Mouse (Mus musculus) midbrain, embryonic 14.5 days (tissue): ENCODE measurements around the gene Eefsec. TPM values are rescaled to one million over a fixed set of nuclear protein-coding genes. Genes with fewer than 3 reads are reported as not detected.
A peak's percentile ranks its signal among the peaks of the same experiment; 100 is the strongest.

ENCODE experiments used
- ATAC-seq: fragments of 200-750 bp; cut with Nextera tagmentation; 2 replicates; pipeline ENCODE4 v1.8.0; 2017; ENCODE audit warnings: moderate number of reproducible peaks, moderate library complexity; ENCODE audit not compliant: low FRiP score, low TSS enrichment
- DNase-seq: peaks from one replicate; pipeline ENCODE4 v3.0.0-alpha.2; 2015
- H3K27ac ChIP-seq: fragments of 300-500 bp; sonication (generic); replicated peaks from 2 replicates; pipeline ENCODE4 v1.5.1; 2014; ENCODE audit warnings: mild to moderate bottlenecking, low read depth, low read length, moderate library complexity
- H3K27me3 ChIP-seq: fragments of 300-500 bp; sonication (generic); 2 replicates; pipeline ENCODE4 v1.6.1; 2014; ENCODE audit warnings: low read length, control low read depth, mixed read lengths; ENCODE audit not compliant: control insufficient read depth, insufficient read depth
- H3K36me3 ChIP-seq: fragments of 300-500 bp; sonication (generic); 2 replicates; pipeline ENCODE4 v1.6.1; 2014; ENCODE audit warnings: low read length, control low read depth; ENCODE audit not compliant: control insufficient read depth, insufficient read depth
- H3K4me1 ChIP-seq: fragments of 300-500 bp; sonication (generic); 2 replicates; pipeline ENCODE4 v1.6.1; 2014; ENCODE audit warnings: mild to moderate bottlenecking, antibody characterized with exemption, low read length, control low read depth; ENCODE audit not compliant: control insufficient read depth, insufficient read depth
- H3K4me2 ChIP-seq: fragments of 300-500 bp; sonication (generic); 2 replicates; pipeline ENCODE4 v1.6.1; 2014; ENCODE audit warnings: mild to moderate bottlenecking, low read length, moderate library complexity
- H3K4me3 ChIP-seq: fragments of 300-500 bp; sonication (generic); replicated peaks from 2 replicates; pipeline ENCODE4 v1.5.1; 2014; ENCODE audit warnings: low read depth, low read length
- H3K9ac ChIP-seq: fragments of 300-500 bp; sonication (generic); replicated peaks from 2 replicates; pipeline ENCODE4 v1.6.1; 2014; ENCODE audit warnings: mild to moderate bottlenecking, low read length, moderate library complexity
- H3K9me3 ChIP-seq: fragments of 300-500 bp; sonication (generic); 2 replicates; pipeline ENCODE4 v1.6.1; 2016; ENCODE audit warnings: low read length, control low read depth, mixed read lengths; ENCODE audit not compliant: control insufficient read depth
- WGBS: fragments of 180-500 bp; shearing (Covaris S2); extraction: QIAGEN DNeasy Blood & Tissue Kit; methylation state at CpG from one replicate; pipeline ENCODE4 v1.1.7; 2014; 5-methylcytosine and 5-hydroxymethylcytosine counted together
- polyA plus RNA-seq: library from polyadenylated mRNA; unstranded; fragments of >200 nt; fragmentation: Nextera tagmentation; extraction: Ambion mirVana; gene quantifications from 2 replicates; pipeline ENCODE4 v1.2.1, GENCODE M21; 2014

Eefsec gene
- polyA plus RNA-seq, 1 experiment from 2014 or later = 28.0 TPM

GRCm38 (mm10) chr6:88313937-88314336, 132.4 kb downstream of the Eefsec start:
- H3K4me2 ChIP-seq = no peak overlapping the region
- H3K9me3 ChIP-seq = no peaks in the 10 kb centered on the region
- DNase-seq = no peak
- no peak overlapping the region for H3K27ac ChIP-seq
- H3K4me1 ChIP-seq = no peaks in the 10 kb centered on the region
- H3K36me3 ChIP-seq = no peaks in the 10 kb centered on the region
- H3K27me3 ChIP-seq = no peaks in the 10 kb centered on the region
- H3K9ac ChIP-seq = no peak overlapping the region
- no peak overlapping the region for H3K4me3 ChIP-seq
- 61% methylated on average over 9 of the region's 9 CpGs for WGBS
- no peak for ATAC-seq

- ATAC-seq (no peak), DNase-seq (peak; percentile 31)
- Histone ChIP-seq H3K4me1 (no peaks in the 10 kb centered on the region), H3K9ac (no peak overlapping the region), H3K9me3 (no peaks in the 10 kb centered on the region), H3K4me2 (no peak overlapping the region), H3K4me3 (no peak overlapping the region), H3K27ac (no peak overlapping the region; the same call in none of the 2 replicates), H3K36me3 (no peaks in the 10 kb centered on the region), H3K27me3 (no peaks in the 10 kb centered on the region)
- 41% methylated on average over 10 of the region's 10 CpGs for WGBS
These were observed 134.7 kb downstream of the Eefsec start for GRCm38 (mm10) chr6:88311593-88311992.

GRCm38 (mm10) chr6:88306100-88306746, 140.1 kb downstream of the Eefsec start:
- Histone ChIP-seq H3K4me2 (no peak overlapping the region), H3K9ac (no peak overlapping the region), H3K4me3 (no peak overlapping the region), H3K27ac (no peak overlapping the region), H3K36me3 (no peaks in the 10 kb centered on the region), H3K4me1 (no peaks in the 10 kb centered on the region), H3K9me3 (no peaks in the 10 kb centered on the region), H3K27me3 (no peaks in the 10 kb centered on the region)
- 89% methylated on average over 4 of the region's 4 CpGs for WGBS
- ATAC-seq (no peak), DNase-seq (no peak)

GRCm38 (mm10) chr6:88301234-88301633, 145.1 kb downstream of the Eefsec start:
- Histone ChIP-seq H3K9ac (no peak overlapping the region), H3K4me2 (no peak overlapping the region), H3K27me3 (no peaks in the 10 kb centered on the region), H3K36me3 (0 out of 2 replicates have a peak, but pooled peaks cover 5% of the 10 kb centered on the region), H3K4me3 (no peak overlapping the region), H3K27ac (no peak overlapping the region), H3K4me1 (no peaks in the 10 kb centered on the region), H3K9me3 (no peaks in the 10 kb centered on the region)
- no peak for ATAC-seq
- no peak for DNase-seq
- WGBS = 75% methylated on average over 7 of the region's 7 CpGs

GRCm38 (mm10) chr6:88299491-88299890, 146.8 kb downstream of the Eefsec start:
- Histone ChIP-seq H3K27me3 (no peaks in the 10 kb centered on the region), H3K4me3 (no peak overlapping the region), H3K9ac (no peak overlapping the region), H3K27ac (no peak overlapping the region), H3K4me2 (no peak overlapping the region), H3K9me3 (no peaks in the 10 kb centered on the region), H3K36me3 (0 out of 2 replicates have a peak, but pooled peaks cover 5% of the 10 kb centered on the region), H3K4me1 (no peaks in the 10 kb centered on the region)
- no peak for DNase-seq
- no peak for ATAC-seq
- WGBS = 65% methylated on average over 2 of the region's 2 CpGs

- Histone ChIP-seq H3K9ac (no peak overlapping the region), H3K9me3 (no peaks in the 10 kb centered on the region), H3K36me3 (0 out of 2 replicates have a peak, but pooled peaks cover 1% of the 10 kb centered on the region), H3K27me3 (no peaks in the 10 kb centered on the region), H3K27ac (no peak overlapping the region), H3K4me1 (no peaks in the 10 kb centered on the region), H3K4me2 (no peak overlapping the region), H3K4me3 (no peak overlapping the region)
- DNase-seq (no peak), ATAC-seq (no peak)
- WGBS = 83% methylated on average over 4 of the region's 4 CpGs
These were observed 153.9 kb downstream of the Eefsec start for GRCm38 (mm10) chr6:88292274-88292909.

GRCm38 (mm10) chr6:88290129-88290766, 156.1 kb downstream of the Eefsec start:
- Histone ChIP-seq H3K4me1 (no peaks in the 10 kb centered on the region), H3K4me3 (no peak overlapping the region), H3K27me3 (no peaks in the 10 kb centered on the region), H3K4me2 (no peak overlapping the region), H3K9ac (no peak overlapping the region), H3K9me3 (no peaks in the 10 kb centered on the region), H3K27ac (no peak overlapping the region), H3K36me3 (no peaks in the 10 kb centered on the region)
- DNase-seq (peak; percentile 47), ATAC-seq (no peak)
- 66% methylated on average over 6 of the region's 6 CpGs for WGBS

- ATAC-seq (no peak), DNase-seq (no peak)
- Histone ChIP-seq H3K36me3 (no peaks in the 10 kb centered on the region), H3K9ac (no peak overlapping the region), H3K4me1 (no peaks in the 10 kb centered on the region), H3K27ac (no peak overlapping the region), H3K27me3 (no peaks in the 10 kb centered on the region), H3K9me3 (no peaks in the 10 kb centered on the region), H3K4me2 (no peak overlapping the region), H3K4me3 (no peak overlapping the region)
- 87% methylated on average over 2 of the region's 2 CpGs for WGBS
These were observed 168.2 kb downstream of the Eefsec start for GRCm38 (mm10) chr6:88278141-88278540.
